Mouse (Mus musculus) C2C12 (cell line): ENCODE data around the gene Iars2.

Experiments used
- CTCF ChIP-seq: IDR thresholded peaks from one replicate; pipeline ENCODE4 v1.5.1; 2011; ENCODE audit not compliant: control insufficient read depth, insufficient read depth, insufficient read length
- MAX ChIP-seq: IDR thresholded peaks from one replicate; pipeline ENCODE4 v1.6.1; 2011; ENCODE audit warnings: mild to moderate bottlenecking, control low read depth
- MYOG ChIP-seq: IDR thresholded peaks from one replicate; pipeline ENCODE4 v1.6.1; 2011; ENCODE audit not compliant: control insufficient read depth, insufficient read length; ENCODE audit errors: extremely low read depth
- USF1 ChIP-seq: IDR thresholded peaks from one replicate; pipeline ENCODE4 v1.6.1; 2011; ENCODE audit warnings: low read depth, mild to moderate bottlenecking, control low read depth, moderate library complexity

DNA sequence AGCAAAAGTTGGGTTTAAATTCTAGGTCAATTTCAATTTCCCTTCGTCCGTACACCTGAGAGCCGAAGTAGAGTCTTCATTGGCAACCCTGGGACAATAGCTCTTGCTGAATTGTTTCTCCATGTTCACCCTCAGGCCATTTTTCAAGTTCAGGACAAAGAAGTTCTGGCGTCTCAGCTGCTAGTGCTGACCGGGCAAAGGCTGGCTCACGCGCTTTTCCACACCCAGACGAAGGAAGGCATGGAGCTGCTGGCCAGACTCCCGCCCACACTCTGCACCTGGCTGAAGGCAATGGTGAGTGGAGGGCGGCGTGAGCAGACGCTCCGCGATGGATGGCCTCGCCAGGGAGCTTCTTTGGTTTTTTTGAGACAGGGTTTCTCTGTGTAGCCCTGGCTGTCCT is 45.9 kb downstream of the Iars2 start:
- TF ChIP-seq CTCF (no peak), MAX (no peak), MYOG (no peak), USF1 (no peak)
